Mouse (Mus musculus) left cerebral cortex, postnatal 14 days (tissue): ENCODE results near the gene Fmo9. TPM values are rescaled to one million over a fixed set of nuclear protein-coding genes. Genes with fewer than 3 reads are reported as not detected.

ENCODE experiments used
- DNase-seq, 2 experiments: peaks; one replicate each; pipeline ENCODE4 v3.0.0; 2021 to 2022; ENCODE audit warnings: low spot score in 2 of 2, mixed read lengths in 1 of 2
- intact Hi-C: fragments of 180-260 bp; cut with DNase I; formaldehyde crosslinking; loops from one replicate; pipeline ENCODE4 v1.15.1; 2025
- long read RNA-seq, 2 experiments: library from polyadenylated mRNA; stranded (forward); transcript quantifications; one replicate each; pipeline ENCODE4 v2.0.0; 2021
- microRNA-seq, 2 experiments: library from miRNA; unstranded; fragments of <30 nt; microRNA quantifications; one replicate each; pipeline ENCODE4 v1.2.0; 2022
- total RNA-seq, 2 experiments: library from RNA; stranded (reverse); gene quantifications; 2 replicates each; pipeline ENCODE4 v1.2.3; 2021

Fmo9 gene
- not detected for total RNA-seq
- long read RNA-seq, experiment 1: 0 reads
- long read RNA-seq, experiment 2: 0 reads

- no peak for DNase-seq
- intact Hi-C loops: no loop called here
These were observed at the start of gene Fmo9 for GRCm38 (mm10) chr1:166681745-166682144. TSS of gene Fmo9 (minus strand) at chr1:166681845.

- no peak for DNase-seq
- intact Hi-C loops: no loop called here
These were observed 49.2 kb upstream of the Fmo9 start for GRCm38 (mm10) chr1:166730886-166731285.

- intact Hi-C loops: no loop called here
- no peak for DNase-seq
These were observed 48.6 kb upstream of the Fmo9 start for GRCm38 (mm10) chr1:166730215-166730614.

GRCm38 (mm10) chr1:166710861-166711260 is 29.2 kb upstream of the Fmo9 start:
- DNase-seq: no peak
- intact Hi-C loops: no loop called here

GRCm38 (mm10) chr1:166702270-166702912 is 20.7 kb upstream of the Fmo9 start:
- no peak for DNase-seq
- intact Hi-C loops: no loop called here

DNA sequence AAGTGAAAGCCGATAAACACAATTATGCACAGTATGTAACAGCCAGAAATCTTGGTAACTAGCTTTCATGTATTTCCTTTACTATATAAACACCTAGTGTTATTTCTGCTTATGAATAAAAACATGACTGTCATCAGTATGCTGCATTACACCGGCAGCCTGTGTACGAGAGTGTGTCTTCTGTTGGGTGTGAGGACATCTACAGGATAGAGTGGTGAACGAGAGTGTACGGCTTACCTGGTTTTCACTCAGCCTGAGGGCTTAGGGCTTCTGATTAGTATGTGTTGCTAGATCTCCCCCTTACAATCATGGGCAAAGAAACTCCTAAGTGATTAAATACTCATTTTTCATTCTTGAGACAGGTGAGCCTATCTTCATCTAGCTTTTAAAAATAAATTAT is 12.4 kb downstream of the Fmo9 start:
- intact Hi-C loops: no loop called here
- DNase-seq: no peak

- intact Hi-C loops: no loop called here
- DNase-seq: no peak
These were observed 20.8 kb downstream of the Fmo9 start for GRCm38 (mm10) chr1:166660800-166661199.

- intact Hi-C loops: no loop called here
- DNase-seq: no peak
These were observed 34.1 kb downstream of the Fmo9 start, which contains the start of gene Gm4847 for GRCm38 (mm10) chr1:166647593-166647992. TSS of gene Gm4847 (minus strand) at chr1:166647693.

Small RNA genes lying within 50 kb of the gene (microRNA-seq; reads per million reads assigned to microRNA genes)
- gene Gm22992: 0 reads per million in 2 experiments

Other genes with a start within 250 kb of the Fmo9 start
- not detected for gene Gm4846, start 184.3 kb downstream of the Fmo9 start, total RNA-seq
- under 1 TPM in 1 of 2 experiments, not detected in 1; 0.11 TPM for gene Gm4847, start 34.2 kb downstream of the Fmo9 start, total RNA-seq